Mouse (Mus musculus) midbrain, embryonic 16.5 days (tissue): ENCODE measurements around the gene Olfr1381. TPM values are rescaled to one million over a fixed set of nuclear protein-coding genes. Genes with fewer than 3 reads are reported as not detected.
"Not testable (repeated sequence)": the region's sequence is repeated elsewhere in the genome, so short reads cannot be mapped to it uniquely, and the experiment has no call there.

ENCODE experiments used
- ATAC-seq: fragments of 200-750 bp; cut with Nextera tagmentation; 2 replicates; pipeline ENCODE4 v1.8.0; 2017; ENCODE audit warnings: moderate TSS enrichment
- H3K27ac ChIP-seq: fragments of 300-500 bp; sonication (generic); 2 replicates; pipeline ENCODE4 v1.5.1; 2014; ENCODE audit warnings: mild to moderate bottlenecking, low read length, mixed read lengths
- H3K27me3 ChIP-seq: fragments of 300-500 bp; sonication (generic); 2 replicates; pipeline ENCODE4 v1.6.1; 2014; ENCODE audit warnings: low read depth, low read length, mixed read lengths; ENCODE audit not compliant: control insufficient read depth, insufficient read depth
- H3K36me3 ChIP-seq: fragments of 300-500 bp; sonication (generic); 2 replicates; pipeline ENCODE4 v1.6.1; 2014; ENCODE audit warnings: mild to moderate bottlenecking, low read length, moderate library complexity, mixed read lengths; ENCODE audit not compliant: control insufficient read depth, insufficient read depth
- H3K4me1 ChIP-seq: fragments of 300-500 bp; sonication (generic); 2 replicates; pipeline ENCODE4 v1.6.1; 2014; ENCODE audit warnings: mild to moderate bottlenecking, low read length, mixed read lengths; ENCODE audit not compliant: control insufficient read depth, insufficient read depth
- H3K4me2 ChIP-seq: fragments of 300-500 bp; sonication (generic); 2 replicates; pipeline ENCODE4 v1.6.1; 2014; ENCODE audit warnings: mild to moderate bottlenecking, low read length, mixed read lengths
- H3K4me3 ChIP-seq: fragments of 300-500 bp; sonication (generic); 2 replicates; pipeline ENCODE4 v1.5.1; 2014; ENCODE audit warnings: low read depth, mild to moderate bottlenecking, low read length, moderate library complexity, mixed read lengths
- H3K9ac ChIP-seq: fragments of 300-500 bp; sonication (generic); 2 replicates; pipeline ENCODE4 v1.6.1; 2014; ENCODE audit warnings: low read depth, low read length, mixed read lengths
- H3K9me3 ChIP-seq: fragments of 300-500 bp; sonication (generic); replicated peaks from 2 replicates; pipeline ENCODE4 v1.6.1; 2014; ENCODE audit warnings: mild to moderate bottlenecking, low read length, mixed read lengths; ENCODE audit not compliant: control insufficient read depth, poor library complexity, severe bottlenecking
- WGBS: fragments of 180-500 bp; shearing (Covaris S2); extraction: QIAGEN DNeasy Blood & Tissue Kit; methylation state at CpG from one replicate; pipeline ENCODE4 v1.1.7; 2014; 5-methylcytosine and 5-hydroxymethylcytosine counted together
- polyA plus RNA-seq: library from polyadenylated mRNA; unstranded; fragments of >200 nt; fragmentation: Nextera tagmentation; extraction: Ambion mirVana; gene quantifications from 2 replicates; pipeline ENCODE4 v1.2.1, GENCODE M21; 2015

Gene Olfr1381
- not detected in 2 replicates for polyA plus RNA-seq

- H3K4me1 ChIP-seq, H3K4me2 ChIP-seq, H3K36me3 ChIP-seq, H3K9ac ChIP-seq, H3K4me3 ChIP-seq, H3K9me3 ChIP-seq, ATAC-seq, H3K27me3 ChIP-seq, H3K27ac ChIP-seq: not testable (repeated sequence)
- WGBS = 52% methylated on average over 3 of the region's 3 CpGs
Measured at GRCm38 (mm10) chr11:49543149-49543548, at the start of gene Olfr1381. Gene Olfr1381, plus strand, starts transcription at chr11:49543449.

- H3K4me1 ChIP-seq = no peaks in the 10 kb centered on the region
- 78% methylated on average over 5 of the region's 5 CpGs for WGBS
- no peaks in the 10 kb centered on the region for H3K36me3 ChIP-seq
- no peaks in the 10 kb centered on the region for H3K27me3 ChIP-seq
- no peak overlapping the region for H3K27ac ChIP-seq
- H3K4me2 ChIP-seq = no peak overlapping the region
- no peak for ATAC-seq
- H3K9me3 ChIP-seq = no peaks in the 10 kb centered on the region
- no peak overlapping the region for H3K4me3 ChIP-seq
- H3K9ac ChIP-seq = no peak overlapping the region
Measured at GRCm38 (mm10) chr11:49518086-49518485, 25.2 kb upstream of the Olfr1381 start.

- no peak within 1 kb of the TSS for H3K4me3 ChIP-seq
- H3K4me1 ChIP-seq = no peaks in the 10 kb centered on the region
- no peak within 1 kb of the TSS for H3K4me2 ChIP-seq
- no peak within 1 kb of the TSS for H3K27ac ChIP-seq
- H3K27me3 ChIP-seq = no peaks in the 10 kb centered on the region
- no peaks in the 10 kb centered on the region for H3K9me3 ChIP-seq
- H3K36me3 ChIP-seq = no peaks in the 10 kb centered on the region
- no peak for ATAC-seq
- no peak within 1 kb of the TSS for H3K9ac ChIP-seq
Measured at GRCm38 (mm10) chr11:49519348-49519747, 23.9 kb upstream of the Olfr1381 start, which contains the start of gene Olfr1383. Gene Olfr1383, plus strand, starts transcription at chr11:49519648.

GRCm38 (mm10) chr11:49527947-49528346 is 15.3 kb upstream of the Olfr1381 start, which contains the start of gene Olfr1382:
Gene Olfr1382, plus strand, starts transcription at chr11:49528247.
- Histone ChIP-seq H3K27ac (no peak within 1 kb of the TSS), H3K36me3 (no peaks in the 10 kb centered on the region), H3K4me3 (no peak within 1 kb of the TSS), H3K9ac (no peak within 1 kb of the TSS), H3K4me1 (no peaks in the 10 kb centered on the region), H3K27me3 (no peaks in the 10 kb centered on the region), H3K9me3 (no peaks in the 10 kb centered on the region), H3K4me2 (no peak within 1 kb of the TSS)
- ATAC-seq = no peak
- WGBS = 85% methylated on average over 3 of the region's 3 CpGs

- H3K4me1 ChIP-seq = no peaks in the 10 kb centered on the region
- H3K27ac ChIP-seq = no peak overlapping the region
- H3K36me3 ChIP-seq = no peaks in the 10 kb centered on the region
- H3K27me3 ChIP-seq = no peaks in the 10 kb centered on the region
- no peak overlapping the region for H3K9ac ChIP-seq
- no peaks in the 10 kb centered on the region for H3K9me3 ChIP-seq
- no peak overlapping the region for H3K4me2 ChIP-seq
- no peak for ATAC-seq
- H3K4me3 ChIP-seq = no peak overlapping the region
Measured at GRCm38 (mm10) chr11:49532761-49533160, 10.5 kb upstream of the Olfr1381 start.

- WGBS = 95% methylated on average over 2 of the region's 2 CpGs
- not testable (repeated sequence) for H3K27ac ChIP-seq, H3K27me3 ChIP-seq, H3K9me3 ChIP-seq, H3K36me3 ChIP-seq, H3K9ac ChIP-seq, H3K4me3 ChIP-seq, H3K4me1 ChIP-seq, H3K4me2 ChIP-seq
- peak; percentile 71 for ATAC-seq
Measured at GRCm38 (mm10) chr11:49536631-49537030, 6.6 kb upstream of the Olfr1381 start.

GRCm38 (mm10) chr11:49554033-49554432 is 10.8 kb downstream of the Olfr1381 start:
- H3K9me3 ChIP-seq, ATAC-seq, H3K27me3 ChIP-seq, H3K4me2 ChIP-seq, H3K27ac ChIP-seq, H3K36me3 ChIP-seq, H3K4me3 ChIP-seq, H3K9ac ChIP-seq, H3K4me1 ChIP-seq: not testable (repeated sequence)
- WGBS = 75% methylated on average over 3 of the region's 3 CpGs

- H3K27ac ChIP-seq, H3K4me3 ChIP-seq, H3K9ac ChIP-seq, H3K4me1 ChIP-seq, H3K27me3 ChIP-seq, H3K4me2 ChIP-seq, ATAC-seq, H3K9me3 ChIP-seq, H3K36me3 ChIP-seq: not testable (repeated sequence)
- 57% methylated on average over 5 of the region's 5 CpGs for WGBS
Measured at GRCm38 (mm10) chr11:49556578-49556977, 13.3 kb downstream of the Olfr1381 start, which contains the start of gene Olfr1380. Gene Olfr1380, plus strand, starts transcription at chr11:49556878.

- not testable (repeated sequence) for H3K27ac ChIP-seq, H3K9ac ChIP-seq, ATAC-seq, H3K4me2 ChIP-seq, H3K4me1 ChIP-seq, H3K9me3 ChIP-seq, H3K4me3 ChIP-seq, H3K36me3 ChIP-seq, H3K27me3 ChIP-seq
- WGBS = 36% methylated on average over 2 of the region's 2 CpGs
Measured at GRCm38 (mm10) chr11:49575054-49575453, 31.8 kb downstream of the Olfr1381 start.
